Mouse (Mus musculus): Measurements from ENCODE around the gene Plcxd1. TPM values are rescaled to one million over a fixed set of nuclear protein-coding genes. Genes with fewer than 3 reads are reported as not detected.
"Not testable (repeated sequence)": the region's sequence is repeated elsewhere in the genome, so short reads cannot be mapped to it uniquely, and the experiment has no call there.

Gene Plcxd1
- polyA plus RNA-seq, 1 experiment from 2014 or later, result 2.3 TPM

- 0 out of 2 replicates have a peak, but pooled peaks cover 8% of the 10 kb centered on the region for H3K9me3 ChIP-seq (ENCODE audit: low read length)
- H3K9ac ChIP-seq (replicated peaks; ENCODE audit: low read length), result peak overlapping the region; percentile 84
- peak overlapping the region; percentile 74 for H3K4me3 ChIP-seq (ENCODE audit: low read length)
- peak overlapping the region; percentile 76 for H3K4me2 ChIP-seq (replicated peaks; ENCODE audit: low read depth, low read length)
- no peaks in the 10 kb centered on the region for H3K27me3 ChIP-seq (ENCODE audit: insufficient read depth, low read length)
- H3K27ac ChIP-seq (ENCODE audit: low read length), result peak overlapping the region; percentile 99
- H3K36me3 ChIP-seq (ENCODE audit: insufficient read depth, low read length), result peaks cover 38% of the 10 kb centered on the region
- WGBS, result 10% methylated on average over 40 of the region's 41 CpGs
- peaks cover 16% of the 10 kb centered on the region for H3K4me1 ChIP-seq (ENCODE audit: insufficient read depth, low read length)
- peak; percentile 49 for ATAC-seq (ENCODE audit: low FRiP score, low TSS enrichment)
These were observed 7.3 kb downstream of the Plcxd1 start for GRCm38 (mm10) chr5:110106901-110107564.

GRCm38 (mm10) chr5:110107581-110108304, 8.0 kb downstream of the Plcxd1 start, which contains the start of gene Gtpbp6:
Gene Gtpbp6, minus strand, starts transcription at chr5:110108197.
- Histone ChIP-seq H3K4me2 (replicated peaks; ENCODE audit: low read depth, low read length) (peak within 1 kb of the TSS; percentile 76), H3K4me1 (ENCODE audit: insufficient read depth, low read length) (peaks cover 14% of the 10 kb centered on the region; the same call in 1 of the 2 replicates), H3K9ac (replicated peaks; ENCODE audit: low read length) (peak within 1 kb of the TSS; percentile 84), H3K36me3 (ENCODE audit: insufficient read depth, low read length) (peaks cover 39% of the 10 kb centered on the region), H3K27ac (ENCODE audit: low read length) (peak within 1 kb of the TSS; percentile 99), H3K4me3 (ENCODE audit: low read length) (peak within 1 kb of the TSS; percentile 74), H3K9me3 (ENCODE audit: low read length) (0 out of 2 replicates have a peak, but pooled peaks cover 8% of the 10 kb centered on the region), H3K27me3 (ENCODE audit: insufficient read depth, low read length) (no peaks in the 10 kb centered on the region)
- under 1% methylated on average over 68 of the region's 71 CpGs for WGBS
- ATAC-seq (ENCODE audit: low FRiP score, low TSS enrichment), result peak; percentile 93

GRCm38 (mm10) chr5:110108305-110108628, 8.5 kb downstream of the Plcxd1 start:
- Histone ChIP-seq H3K4me3 (ENCODE audit: low read length) (peak overlapping the region; percentile 74), H3K27me3 (ENCODE audit: insufficient read depth, low read length) (no peaks in the 10 kb centered on the region), H3K4me2 (replicated peaks; ENCODE audit: low read depth, low read length) (peak overlapping the region; percentile 76), H3K36me3 (ENCODE audit: insufficient read depth, low read length) (peaks cover 39% of the 10 kb centered on the region), H3K9me3 (ENCODE audit: low read length) (0 out of 2 replicates have a peak, but pooled peaks cover 8% of the 10 kb centered on the region), H3K4me1 (ENCODE audit: insufficient read depth, low read length) (peaks cover 14% of the 10 kb centered on the region; the same call in 1 of the 2 replicates), H3K9ac (replicated peaks; ENCODE audit: low read length) (peak overlapping the region; percentile 84), H3K27ac (ENCODE audit: low read length) (peak overlapping the region; percentile 99)
- no peak for ATAC-seq (ENCODE audit: low FRiP score, low TSS enrichment)
- WGBS, result 0% methylated on average over 7 of the region's 7 CpGs

- peak within 1 kb of the TSS; percentile 90 for H3K27ac ChIP-seq (ENCODE audit: low read length)
- H3K4me2 ChIP-seq (replicated peaks; ENCODE audit: low read depth, low read length), result peak within 1 kb of the TSS; percentile 69
- peaks cover 14% of the 10 kb centered on the region; the same call in 1 of the 2 replicates for H3K4me1 ChIP-seq (ENCODE audit: insufficient read depth, low read length)
- under 1% methylated on average over 12 of the region's 12 CpGs for WGBS
- H3K9me3 ChIP-seq (ENCODE audit: low read length), result 0 out of 2 replicates have a peak, but pooled peaks cover 2% of the 10 kb centered on the region
- peak; percentile 28 for ATAC-seq (ENCODE audit: low FRiP score, low TSS enrichment)
- H3K9ac ChIP-seq (replicated peaks; ENCODE audit: low read length), result peak within 1 kb of the TSS; percentile 76
- no peaks in the 10 kb centered on the region for H3K27me3 ChIP-seq (ENCODE audit: insufficient read depth, low read length)
- peak within 1 kb of the TSS; percentile 80 for H3K4me3 ChIP-seq (ENCODE audit: low read length)
- H3K36me3 ChIP-seq (ENCODE audit: insufficient read depth, low read length), result peaks cover 31% of the 10 kb centered on the region
These were observed 10.2 kb downstream of the Plcxd1 start, which contains the start of gene Zfp605 for GRCm38 (mm10) chr5:110109991-110110441. Gene Zfp605, plus strand, starts transcription at chr5:110110092.

- not testable (repeated sequence) for H3K4me2 ChIP-seq (replicated peaks; ENCODE audit: low read depth, low read length); H3K4me3 ChIP-seq (ENCODE audit: low read length); H3K9ac ChIP-seq (replicated peaks; ENCODE audit: low read length); H3K9me3 ChIP-seq (ENCODE audit: low read length); H3K4me1 ChIP-seq (ENCODE audit: insufficient read depth, low read length); H3K27me3 ChIP-seq (ENCODE audit: insufficient read depth, low read length); H3K27ac ChIP-seq (ENCODE audit: low read length); ATAC-seq (ENCODE audit: low FRiP score, low TSS enrichment)
- 83% methylated on average over 3 of the region's 3 CpGs for WGBS
- H3K36me3 ChIP-seq (ENCODE audit: insufficient read depth, low read length), result peaks cover 38% of the 10 kb centered on the region
These were observed 22.6 kb downstream of the Plcxd1 start for GRCm38 (mm10) chr5:110122380-110122779.

GRCm38 (mm10) chr5:110135293-110136086, 35.7 kb downstream of the Plcxd1 start, which contains the start of gene Chfr:
Gene Chfr, plus strand, starts transcription at chr5:110135842.
- Histone ChIP-seq H3K9ac (replicated peaks; ENCODE audit: low read length) (peak within 1 kb of the TSS; percentile 83), H3K36me3 (ENCODE audit: insufficient read depth, low read length) (peaks cover 11% of the 10 kb centered on the region), H3K4me3 (ENCODE audit: low read length) (peak within 1 kb of the TSS; percentile 95), H3K4me2 (replicated peaks; ENCODE audit: low read depth, low read length) (peak within 1 kb of the TSS; percentile 77), H3K4me1 (ENCODE audit: insufficient read depth, low read length) (0 out of 2 replicates have a peak, but pooled peaks cover 11% of the 10 kb centered on the region), H3K27me3 (ENCODE audit: insufficient read depth, low read length) (no peaks in the 10 kb centered on the region), H3K9me3 (ENCODE audit: low read length) (peaks cover 23% of the 10 kb centered on the region), H3K27ac (ENCODE audit: low read length) (peak within 1 kb of the TSS; percentile 55; the same call in 1 of the 2 replicates)
- peak; percentile 99 for ATAC-seq (ENCODE audit: low FRiP score, low TSS enrichment)
- WGBS, result 3% methylated on average over 46 of the region's 46 CpGs

GRCm38 (mm10) chr5:110136087-110136464, 36.3 kb downstream of the Plcxd1 start:
- 4% methylated on average over 18 of the region's 18 CpGs for WGBS
- Histone ChIP-seq H3K27ac (ENCODE audit: low read length) (peak overlapping the region; percentile 55; the same call in 1 of the 2 replicates), H3K4me1 (ENCODE audit: insufficient read depth, low read length) (0 out of 2 replicates have a peak, but pooled peaks cover 11% of the 10 kb centered on the region), H3K36me3 (ENCODE audit: insufficient read depth, low read length) (peaks cover 8% of the 10 kb centered on the region), H3K4me2 (replicated peaks; ENCODE audit: low read depth, low read length) (peak overlapping the region; percentile 77), H3K27me3 (ENCODE audit: insufficient read depth, low read length) (no peaks in the 10 kb centered on the region), H3K9ac (replicated peaks; ENCODE audit: low read length) (peak overlapping the region; percentile 83), H3K9me3 (ENCODE audit: low read length) (peaks cover 17% of the 10 kb centered on the region), H3K4me3 (ENCODE audit: low read length) (peak overlapping the region; percentile 95)
- ATAC-seq (ENCODE audit: low FRiP score, low TSS enrichment), result no peak

- H3K9me3 ChIP-seq (ENCODE audit: low read length), result peaks cover 14% of the 10 kb centered on the region
- H3K4me3 ChIP-seq (ENCODE audit: low read length), result no peak overlapping the region
- peaks cover 6% of the 10 kb centered on the region for H3K36me3 ChIP-seq (ENCODE audit: insufficient read depth, low read length)
- no peak overlapping the region for H3K4me2 ChIP-seq (replicated peaks; ENCODE audit: low read depth, low read length)
- no peak overlapping the region for H3K27ac ChIP-seq (ENCODE audit: low read length)
- H3K27me3 ChIP-seq (ENCODE audit: insufficient read depth, low read length), result no peaks in the 10 kb centered on the region
- WGBS, result 95% methylated on average over 3 of the region's 3 CpGs
- H3K9ac ChIP-seq (replicated peaks; ENCODE audit: low read length), result no peak overlapping the region
- H3K4me1 ChIP-seq (ENCODE audit: insufficient read depth, low read length), result 0 out of 2 replicates have a peak, but pooled peaks cover 11% of the 10 kb centered on the region
- ATAC-seq (ENCODE audit: low FRiP score, low TSS enrichment), result no peak
These were observed 38.0 kb downstream of the Plcxd1 start for GRCm38 (mm10) chr5:110137816-110138215.

GRCm38 (mm10) chr5:110139325-110139724, 39.6 kb downstream of the Plcxd1 start:
- WGBS, result 92% methylated on average over 3 of the region's 3 CpGs

More at GRCm38 (mm10) chr5:110139325-110139724, 39.6 kb downstream of the Plcxd1 start:
- Histone ChIP-seq H3K36me3 (ENCODE audit: insufficient read depth, low read length) (peaks cover 16% of the 10 kb centered on the region), H3K27ac (ENCODE audit: low read length) (no peak overlapping the region), H3K4me1 (ENCODE audit: insufficient read depth, low read length) (0 out of 2 replicates have a peak, but pooled peaks cover 11% of the 10 kb centered on the region), H3K4me2 (replicated peaks; ENCODE audit: low read depth, low read length) (no peak overlapping the region), H3K27me3 (ENCODE audit: insufficient read depth, low read length) (no peaks in the 10 kb centered on the region), H3K9ac (replicated peaks; ENCODE audit: low read length) (no peak overlapping the region), H3K9me3 (ENCODE audit: low read length) (peaks cover 5% of the 10 kb centered on the region; the same call in 1 of the 2 replicates), H3K4me3 (ENCODE audit: low read length) (no peak overlapping the region)
- ATAC-seq (ENCODE audit: low FRiP score, low TSS enrichment), result no peak
